Mouse (Mus musculus) heart, postnatal 36 days (tissue): ENCODE data around the gene Gpr183. TPM values are rescaled to one million over a fixed set of nuclear protein-coding genes. Genes with fewer than 3 reads are reported as not detected.

Experiments
- DNase-seq, 2 experiments: peaks; one replicate each; pipeline ENCODE4 v3.0.0; 2021 to 2022
- intact Hi-C: fragments of 180-260 bp; cut with DNase I; formaldehyde crosslinking; loops from one replicate; pipeline ENCODE4 v1.15.1; 2025
- total RNA-seq, 2 experiments: library from RNA; stranded (reverse); gene quantifications; 2 replicates each; pipeline ENCODE4 v1.2.3; 2021

Gene Gpr183
- 1 to 10 TPM; 1.2 to 2.0 TPM for total RNA-seq

DNA sequence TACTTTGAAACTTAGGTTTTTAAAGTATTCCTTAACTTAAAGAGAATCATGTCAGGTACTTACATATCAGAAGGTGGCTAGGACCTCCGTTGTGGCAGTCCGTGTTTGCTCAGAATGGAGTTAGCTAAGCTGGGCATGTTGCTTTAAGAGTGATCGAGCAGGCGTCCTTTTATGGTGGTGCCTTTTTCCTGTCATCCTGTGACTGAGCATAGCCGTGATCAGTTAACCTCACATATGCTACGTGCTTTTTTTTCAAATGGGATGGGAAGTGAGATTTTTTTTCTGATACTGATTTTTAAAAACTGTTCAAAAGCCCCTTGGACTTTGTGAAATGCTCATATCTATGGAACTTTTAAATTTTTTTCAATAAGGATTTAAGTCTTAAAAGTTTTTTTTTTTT, at the start of gene Gpr183:
Gpr183 (minus strand) TSS at position 206 of the 400 bp plus-strand sequence.
- intact Hi-C loops: no loop called here
- DNase-seq: no peak

DNA sequence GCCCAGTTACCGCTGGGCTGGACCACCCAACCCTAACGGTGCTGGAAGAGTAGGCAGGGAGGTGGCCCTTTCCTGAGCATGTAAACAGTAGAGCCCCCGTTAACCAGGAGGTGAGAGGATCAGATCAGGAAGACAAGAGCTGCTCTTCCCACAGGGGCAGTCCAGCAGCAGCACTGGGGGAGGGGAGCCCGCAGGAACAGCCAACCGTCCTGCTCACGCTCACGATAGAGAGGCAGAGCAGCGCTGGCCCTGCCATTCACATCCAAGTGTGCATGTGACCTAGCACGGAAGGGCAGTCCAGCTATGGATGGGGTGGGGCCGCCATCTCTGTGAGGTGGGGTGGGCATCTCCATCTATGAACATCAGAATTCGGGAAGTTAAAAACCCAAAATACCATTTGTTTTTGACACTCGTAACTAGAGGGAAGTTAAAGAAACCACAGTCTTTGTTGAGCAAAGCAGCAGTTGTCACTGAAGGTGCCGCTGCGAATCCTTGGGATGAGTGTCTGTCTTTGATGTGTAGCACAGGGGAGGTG, 48.5 kb upstream of the Gpr183 start:
- DNase-seq: peak; percentile 38 to 39
- intact Hi-C loops: no loop called here

DNA sequence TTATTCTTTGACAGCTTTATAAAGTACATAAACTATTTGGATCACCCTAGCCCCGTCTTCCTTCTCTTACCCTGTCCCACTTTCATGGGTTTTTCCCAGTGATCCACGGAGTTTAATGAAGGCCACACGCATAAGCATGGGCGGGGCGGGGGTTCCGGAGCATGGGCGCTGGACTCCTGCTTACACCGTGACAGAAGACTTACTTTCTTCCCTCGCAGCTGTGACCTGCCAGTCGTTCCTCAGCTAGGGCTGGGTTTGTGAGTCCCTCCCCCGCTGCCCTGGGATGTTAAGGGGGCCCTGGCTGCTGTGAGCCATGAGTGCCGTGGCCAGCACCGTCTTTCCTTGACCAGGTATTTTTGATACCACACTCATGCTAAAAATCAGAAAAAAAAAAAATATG, 47.8 kb upstream of the Gpr183 start:
- no peak for DNase-seq
- intact Hi-C loops: no loop called here

DNA sequence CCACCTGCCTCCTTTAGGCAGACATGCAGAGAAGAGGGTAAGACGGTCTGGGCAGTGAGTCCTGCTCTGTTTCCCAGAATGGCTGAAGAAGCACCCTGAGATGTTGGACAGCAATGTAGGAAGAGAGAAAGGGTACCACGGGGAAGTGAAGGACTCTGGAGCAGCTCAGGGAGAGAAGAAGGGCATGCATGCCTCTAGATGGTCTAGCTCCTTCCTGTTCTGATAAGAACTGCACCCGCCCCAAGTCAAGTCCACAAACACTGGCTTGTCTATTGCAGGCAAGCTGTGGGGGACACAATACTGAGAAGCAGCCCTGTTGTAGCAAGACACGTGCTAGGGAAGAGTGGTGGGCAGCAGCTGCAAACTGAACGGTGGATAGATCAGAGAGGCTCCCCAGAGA, 47.2 kb upstream of the Gpr183 start:
- no peak for DNase-seq
- intact Hi-C loops: no loop called here

DNA sequence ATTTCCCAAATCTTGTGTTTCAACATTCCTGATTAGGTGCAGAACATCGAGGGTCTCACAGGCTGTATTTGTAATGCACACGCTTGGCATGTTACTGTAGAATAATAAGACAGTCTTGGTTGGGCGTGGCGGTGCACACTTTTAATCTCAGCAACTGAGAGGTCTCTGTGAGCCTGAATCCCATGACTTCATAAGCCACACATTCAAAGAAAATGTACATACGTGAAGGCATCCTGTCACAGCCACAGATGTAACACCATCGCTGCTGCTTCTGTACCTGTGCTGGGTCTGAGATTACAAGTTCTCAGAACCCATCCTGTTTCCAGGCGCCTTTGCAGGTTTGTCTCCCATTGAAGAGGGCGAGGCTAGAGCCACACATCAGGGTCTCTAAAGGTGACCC, 46.8 kb upstream of the Gpr183 start:
- intact Hi-C loops: no loop called here
- DNase-seq: no peak

DNA sequence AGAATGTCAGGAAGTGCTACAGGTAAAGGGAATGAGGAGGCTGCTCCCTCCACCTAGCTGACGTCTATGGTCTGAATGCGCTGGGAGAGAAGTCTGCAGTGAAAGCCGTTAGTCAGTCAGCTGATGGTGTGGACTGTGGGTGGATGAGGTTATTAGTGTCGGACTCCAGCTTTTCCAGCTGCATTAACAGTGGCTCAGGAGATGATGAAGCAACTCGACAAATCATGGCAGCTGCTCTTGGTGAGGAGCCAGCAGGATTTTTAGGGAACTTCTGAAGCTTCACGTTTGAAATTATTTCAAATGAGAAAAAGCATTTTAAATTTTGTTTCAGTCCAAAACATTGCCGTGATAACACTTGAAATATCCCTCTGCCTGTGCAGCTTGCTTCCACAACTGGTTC, 45.3 kb upstream of the Gpr183 start:
- intact Hi-C loops: no loop called here
- peak in 1 of 2 experiments; percentile 47 for DNase-seq

DNA sequence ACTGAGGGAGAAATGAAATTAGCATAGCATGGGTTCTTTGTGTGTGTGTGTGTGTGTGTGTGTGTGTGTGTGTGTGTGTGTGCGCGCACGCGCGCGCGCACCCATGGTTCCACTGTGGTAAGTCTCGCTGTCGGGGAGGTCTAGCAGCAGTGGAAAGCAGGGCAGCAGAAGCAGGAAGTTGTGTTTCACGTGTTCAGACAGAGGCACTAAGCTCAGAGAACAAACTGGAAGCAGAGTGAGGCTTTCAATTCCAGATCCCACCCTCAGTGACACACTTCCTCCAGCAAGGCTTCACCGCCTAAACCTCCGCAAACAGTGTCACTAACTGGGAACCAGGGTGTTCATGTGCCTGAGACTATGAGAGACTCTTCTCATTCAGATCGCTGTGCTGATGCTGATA, 44.5 kb upstream of the Gpr183 start:
- intact Hi-C loops: no loop called here
- no peak for DNase-seq

DNA sequence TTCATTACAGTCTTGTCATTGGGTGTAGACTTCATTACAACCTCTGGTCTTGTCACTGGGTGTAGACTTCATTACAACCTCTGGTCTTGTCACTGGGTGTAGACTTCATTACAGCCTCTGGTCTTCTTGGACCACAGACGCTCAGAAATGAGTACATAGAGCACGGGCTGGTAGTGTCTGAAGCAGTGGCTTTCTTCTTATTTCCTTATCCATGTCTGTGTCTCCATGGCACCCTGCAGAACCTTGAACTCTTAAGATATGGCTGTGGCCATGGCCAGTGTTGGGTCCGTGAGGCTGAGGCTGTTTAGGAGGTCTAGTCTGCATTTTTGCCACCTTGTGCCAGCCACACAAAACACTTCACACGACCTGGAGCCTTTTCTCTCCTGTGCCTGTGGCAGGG, 43.3 kb upstream of the Gpr183 start:
- DNase-seq: no peak
- intact Hi-C loops: no loop called here

DNA sequence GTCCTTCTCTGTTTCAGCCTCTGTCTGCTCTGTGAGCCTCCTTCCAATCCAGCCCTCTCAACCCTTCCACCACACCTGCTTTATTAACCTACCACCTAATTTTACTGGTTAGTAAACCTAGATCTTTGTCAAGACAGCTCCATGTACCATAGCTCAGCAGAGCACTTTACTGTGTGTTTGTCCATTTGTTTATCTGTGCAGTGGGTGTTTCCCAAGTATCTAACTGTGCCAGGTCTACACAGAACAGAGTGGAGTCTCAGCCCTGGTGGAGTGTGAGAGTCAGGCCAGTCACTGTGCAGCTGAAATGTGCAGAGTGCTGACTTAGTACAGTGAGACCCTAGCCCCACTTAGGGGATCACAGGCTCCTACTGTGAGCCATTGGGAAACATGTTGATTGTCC, 38.8 kb upstream of the Gpr183 start:
- no peak for DNase-seq
- intact Hi-C loops: no loop called here

DNA sequence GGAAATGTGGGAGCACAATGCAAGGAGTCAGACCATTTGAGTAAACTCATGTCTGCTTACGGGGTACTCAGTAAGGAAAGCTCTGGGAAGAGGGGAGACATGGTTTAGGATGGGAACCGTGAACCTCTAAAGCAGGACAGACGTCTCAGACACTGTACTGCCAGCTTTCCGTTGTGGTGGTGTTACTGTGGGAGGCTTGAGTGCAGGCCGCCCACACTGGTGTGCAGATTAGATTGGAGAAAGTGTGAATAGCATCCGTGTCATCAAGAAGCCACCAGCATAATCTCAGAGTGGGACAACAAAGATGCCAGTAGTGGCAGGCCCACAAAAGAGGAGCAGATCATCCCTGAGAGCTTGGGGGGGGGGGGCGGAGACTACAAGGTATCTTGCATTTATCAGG, 37.2 kb upstream of the Gpr183 start:
- no peak for DNase-seq

DNA sequence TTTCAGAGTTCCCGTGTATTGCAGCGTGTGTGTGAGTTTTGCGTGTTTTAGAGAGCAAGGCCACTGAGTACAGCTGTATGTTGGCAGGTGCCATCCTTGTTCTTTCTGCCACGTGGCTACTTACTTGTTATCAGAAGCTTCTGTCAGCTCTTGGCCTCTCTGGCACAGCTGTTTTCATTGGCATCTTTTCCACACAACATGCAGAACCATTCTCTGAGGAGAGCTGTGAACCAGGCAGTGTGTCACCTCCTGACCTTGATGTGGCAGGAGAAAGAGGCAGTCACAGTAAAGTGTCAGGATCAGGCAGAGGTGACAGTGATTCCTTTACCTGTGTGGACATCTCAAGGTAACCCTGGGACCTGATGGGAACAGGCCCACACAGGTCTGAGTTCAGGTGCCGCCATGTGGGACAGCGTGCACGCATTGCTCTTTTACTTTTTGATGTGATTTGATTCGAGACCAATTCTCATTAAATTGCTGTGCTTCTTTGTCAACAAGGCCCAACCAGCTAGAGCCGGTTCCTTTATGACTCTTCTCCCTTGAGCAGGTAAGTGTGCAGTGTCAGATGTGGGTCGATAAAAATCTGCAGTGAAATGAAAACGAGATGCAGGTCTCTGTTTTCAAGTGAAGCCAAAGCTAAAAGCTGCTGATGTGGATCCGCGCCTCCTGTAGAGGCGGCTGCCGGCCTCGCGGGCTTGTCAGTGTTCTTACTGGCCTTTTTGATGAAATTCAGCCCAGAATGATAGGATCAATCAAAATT, 35.5 kb upstream of the Gpr183 start:
- intact Hi-C loops: no loop called here
- no peak for DNase-seq

More for the DNA sequence above, 37.2 kb upstream of the Gpr183 start:
- intact Hi-C loops: no loop called here

DNA sequence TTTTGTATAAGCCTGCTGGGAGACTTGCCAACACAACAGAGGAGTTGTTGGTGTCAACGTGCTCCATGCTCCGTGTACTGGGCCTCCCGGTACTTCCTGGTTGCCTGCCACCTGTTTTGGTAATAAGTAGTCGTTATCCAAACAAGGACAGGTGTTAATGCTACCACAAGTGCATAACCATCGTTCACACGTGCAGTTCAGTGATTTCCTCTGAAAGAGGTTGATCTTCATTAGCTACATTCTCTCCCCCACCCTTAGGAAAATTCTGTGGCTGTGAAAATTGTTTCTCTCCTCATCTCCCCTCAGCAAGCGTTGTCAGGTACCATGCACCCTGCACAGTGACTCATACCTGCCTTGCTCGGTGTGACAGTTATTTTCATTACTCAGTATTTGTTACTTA, 34.5 kb upstream of the Gpr183 start:
- intact Hi-C loops: no loop called here

DNA sequence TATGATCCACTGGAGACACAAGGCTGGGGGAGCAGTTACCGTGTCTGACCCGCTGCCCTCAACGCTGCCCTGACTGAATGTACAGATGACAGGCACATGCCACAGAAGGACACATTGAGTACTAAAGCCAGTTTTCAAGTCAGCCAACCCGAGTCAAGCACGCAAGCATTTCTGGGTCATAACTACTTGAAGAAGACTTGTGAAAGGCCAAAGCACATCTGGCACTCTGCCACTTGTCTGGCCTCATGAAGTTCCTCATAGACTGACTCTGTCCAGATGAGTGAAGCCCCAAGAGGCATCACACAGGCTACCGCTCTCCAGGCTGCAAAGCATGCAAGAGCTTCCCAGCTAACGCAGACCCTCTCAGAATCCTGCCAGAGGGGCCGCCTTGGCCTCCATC, 31.8 kb upstream of the Gpr183 start:
- intact Hi-C loops: no loop called here
- DNase-seq: peak; percentile 65 to 68

More for the DNA sequence above, 34.5 kb upstream of the Gpr183 start:
- no peak for DNase-seq

DNA sequence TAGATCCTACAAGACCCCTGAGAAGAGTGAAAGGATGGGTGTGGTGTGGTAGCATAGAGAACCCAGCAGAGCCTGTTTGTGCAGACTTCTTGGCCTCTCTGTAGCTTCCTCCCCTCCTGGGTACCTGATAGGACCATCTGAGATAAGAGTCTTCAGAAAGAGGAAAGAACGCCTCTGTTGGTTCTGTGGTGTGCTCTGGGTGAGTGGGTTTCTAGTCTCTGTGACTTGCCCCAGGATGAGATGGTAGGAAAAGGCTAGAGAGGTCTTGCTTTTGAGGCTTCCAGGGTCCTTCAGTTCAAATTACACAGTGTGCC, 30.5 kb upstream of the Gpr183 start:
- intact Hi-C loops: no loop called here
- no peak for DNase-seq

DNA sequence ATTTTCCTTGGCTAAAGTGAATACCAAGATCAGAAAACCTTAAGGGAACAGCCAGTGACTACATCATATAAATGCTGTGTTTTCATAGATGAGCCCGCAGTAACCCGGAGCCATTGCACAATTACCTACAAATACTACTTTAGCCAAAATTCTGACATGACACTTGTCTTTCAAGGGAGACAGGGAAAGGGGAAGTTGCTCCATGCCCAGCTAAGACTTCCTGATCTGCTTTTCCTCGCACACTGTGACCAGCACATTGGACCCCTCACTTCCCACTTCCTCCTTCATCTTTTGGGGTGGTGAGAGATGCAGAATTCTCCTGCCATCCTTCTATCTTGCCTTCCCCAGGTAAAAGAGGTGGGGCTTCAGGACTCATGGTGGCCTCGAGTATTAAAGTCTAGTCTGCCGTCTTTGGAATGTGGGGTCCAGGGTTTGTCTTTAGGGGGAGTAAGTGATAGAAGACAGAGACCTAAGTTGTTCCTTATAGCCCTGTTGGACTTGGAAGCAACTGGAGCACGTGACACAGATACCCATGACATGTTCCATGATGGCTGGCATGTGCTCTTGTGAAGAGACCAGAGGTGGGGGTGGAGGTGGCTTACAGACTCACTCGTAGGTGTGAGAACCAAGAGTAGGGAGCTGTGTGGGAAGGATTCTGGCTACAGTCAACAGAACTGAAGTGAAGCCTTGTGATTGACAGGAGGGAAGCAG, 30.0 kb upstream of the Gpr183 start:
- intact Hi-C loops: no loop called here
- DNase-seq: no peak

DNA sequence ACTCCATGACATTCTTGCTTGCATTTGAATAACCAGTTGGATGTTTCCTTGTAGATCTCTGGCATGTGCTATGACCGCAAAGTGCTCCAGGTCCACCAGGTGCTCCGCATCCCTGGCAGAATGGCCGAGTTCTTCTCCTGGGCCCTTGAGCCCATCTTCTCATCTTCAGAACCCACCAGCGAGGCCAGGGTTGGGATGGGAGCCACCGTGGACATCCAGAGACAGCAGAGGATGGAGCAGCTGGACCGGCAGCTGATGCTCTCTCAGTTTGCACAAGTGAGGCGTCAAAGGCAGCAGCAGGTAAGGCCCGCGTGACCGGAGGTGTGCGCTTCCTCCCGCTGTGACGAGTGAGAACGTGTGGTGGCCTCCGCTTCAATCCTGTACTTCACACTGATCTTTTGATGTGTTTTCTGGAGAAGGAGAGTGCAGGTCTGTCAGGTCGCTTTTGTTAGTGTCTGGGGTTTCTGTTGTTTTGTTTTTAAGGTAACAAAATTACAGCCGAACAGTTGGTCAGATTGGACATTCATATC, 29.2 kb upstream of the Gpr183 start:
- no peak for DNase-seq
- intact Hi-C loops: no loop called here

DNA sequence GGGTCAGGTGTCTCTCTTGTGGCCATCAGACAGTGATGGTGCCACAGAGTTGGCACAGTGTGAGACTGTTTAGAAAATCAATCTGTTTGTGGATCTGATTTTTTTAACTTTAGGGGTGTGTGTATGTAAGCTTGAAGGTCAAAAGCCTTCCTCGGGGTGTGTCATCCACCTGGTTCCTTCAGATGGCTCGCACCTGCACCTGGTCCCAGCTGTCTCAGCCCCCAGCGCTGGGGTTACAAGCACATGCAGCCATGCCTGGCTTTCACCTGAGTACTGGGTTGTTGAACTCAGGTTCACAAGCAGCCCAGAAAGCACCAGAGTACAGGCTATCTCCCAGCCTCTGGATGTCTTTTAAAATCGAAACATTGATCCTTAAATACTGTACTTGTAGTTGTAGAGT, 28.6 kb upstream of the Gpr183 start:
- intact Hi-C loops: no loop called here
- no peak for DNase-seq

DNA sequence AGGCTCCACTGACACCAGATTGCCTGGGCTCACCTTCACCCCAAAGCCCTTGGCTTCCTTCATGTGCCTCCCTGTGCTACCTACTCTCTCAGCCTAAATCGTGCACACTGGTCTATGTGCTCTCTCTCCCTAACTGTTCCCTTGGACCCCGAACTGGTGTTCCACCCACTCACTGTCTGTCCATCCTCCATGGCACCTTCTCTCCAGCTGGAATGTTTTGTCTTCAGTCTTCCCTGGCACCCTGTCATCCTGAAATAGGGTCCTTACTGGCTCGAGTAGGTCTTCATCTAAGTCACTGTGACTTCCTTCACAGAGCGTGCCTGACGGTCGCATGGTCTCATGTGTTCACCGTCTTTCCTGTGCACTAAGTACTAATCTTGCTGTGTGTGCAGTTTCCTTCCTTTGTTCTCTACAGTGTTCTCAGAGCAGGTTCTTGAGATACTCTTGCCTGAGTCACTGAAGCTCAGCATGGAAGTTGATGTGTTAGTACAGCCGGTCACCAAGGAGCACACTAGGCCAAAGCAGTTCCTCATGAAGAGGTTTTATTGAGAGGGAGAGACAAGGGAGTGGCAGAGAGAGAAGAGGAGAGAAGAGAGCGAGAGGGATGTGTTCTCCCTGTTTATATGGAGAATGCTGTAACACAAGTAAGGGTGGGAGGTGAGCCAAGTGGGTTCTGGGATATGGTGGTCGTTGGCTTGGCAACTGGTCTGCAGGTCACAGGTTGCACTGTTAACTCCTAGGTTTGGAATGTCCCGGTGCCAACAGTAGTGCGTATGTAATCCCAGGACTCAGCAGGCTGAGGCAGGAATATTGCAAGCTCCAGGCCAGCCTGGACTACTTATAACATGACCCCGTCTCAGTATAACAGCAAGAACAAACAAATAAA, 27.6 kb upstream of the Gpr183 start:
- no peak for DNase-seq
- intact Hi-C loops: no loop called here

DNA sequence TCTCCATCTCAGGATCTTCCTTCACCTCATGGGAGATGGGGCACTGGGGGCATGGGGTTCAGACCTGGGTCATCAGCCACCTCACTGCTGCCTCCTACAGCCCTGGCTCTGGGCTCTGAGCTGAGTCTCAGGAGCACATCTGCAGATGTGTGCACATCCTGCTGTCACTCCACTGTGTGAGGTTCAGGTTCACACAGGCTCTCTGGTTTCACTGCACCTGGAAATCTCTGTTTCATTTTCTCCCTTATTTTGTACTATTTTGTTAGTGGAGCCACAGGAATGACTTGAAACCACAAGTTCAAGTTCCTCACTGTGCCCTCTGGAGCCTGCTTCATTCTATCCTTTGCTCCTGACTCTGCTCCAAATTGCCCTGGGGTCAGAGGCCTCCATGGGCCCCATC, 26.9 kb upstream of the Gpr183 start:
- intact Hi-C loops: no loop called here
- no peak for DNase-seq

DNA sequence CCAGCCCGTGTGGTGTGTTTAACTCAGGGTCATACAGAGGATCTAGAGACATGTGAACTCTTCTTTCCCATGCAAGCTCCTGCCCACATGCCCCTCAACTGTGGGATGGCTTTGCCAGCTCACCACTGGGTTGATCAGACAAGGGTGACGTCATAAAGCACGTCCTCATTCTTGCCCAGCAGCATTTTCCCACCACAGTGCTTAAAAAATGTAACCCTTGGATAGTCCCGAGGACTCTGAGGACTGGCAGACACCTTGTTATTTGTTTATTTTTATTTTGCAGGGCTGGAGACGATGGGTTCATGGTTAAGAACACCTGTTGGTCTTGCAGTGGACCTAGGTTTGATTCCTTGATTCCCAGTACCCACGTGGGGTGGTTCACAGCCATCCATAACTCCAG, 25.9 kb upstream of the Gpr183 start:
- intact Hi-C loops: no loop called here

DNA sequence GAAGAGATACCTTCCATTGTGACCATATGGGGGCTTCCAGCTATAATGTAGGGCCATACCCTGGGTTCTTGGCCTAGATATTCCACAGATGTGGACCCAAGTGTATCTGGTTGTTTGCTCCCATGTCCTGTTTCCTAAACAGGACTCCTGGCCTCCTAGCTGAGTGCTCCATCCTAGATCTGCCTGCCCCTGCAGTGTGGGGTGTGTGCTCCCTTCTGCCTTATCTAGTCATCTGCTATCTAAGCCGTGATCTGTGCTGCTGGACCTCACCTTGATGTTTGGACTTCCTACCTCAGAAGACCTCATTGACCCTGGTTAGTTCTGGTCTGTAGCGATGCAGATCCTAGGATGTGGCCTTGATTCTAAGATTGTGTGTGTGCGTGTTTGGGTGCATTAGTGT, 24.9 kb upstream of the Gpr183 start:
- DNase-seq: no peak
- intact Hi-C loops: no loop called here

More for the DNA sequence above, 25.9 kb upstream of the Gpr183 start:
- DNase-seq: no peak
